Mouse (Mus musculus) ZHBTc4 (cell line): ENCODE data around the gene Atp6v1e2.

Experiments
- DNase-seq: peaks from one replicate; pipeline ENCODE4 v3.0.0-alpha.2; 2011; ENCODE audit warnings: low read depth, low spot score

Gene Atp6v1e2

GRCm38 (mm10) chr17:86947840-86948796 lies at the start of gene Atp6v1e2:
Gene Atp6v1e2 (minus strand): TSS chr17:86947897.
- no peak for DNase-seq

DNA sequence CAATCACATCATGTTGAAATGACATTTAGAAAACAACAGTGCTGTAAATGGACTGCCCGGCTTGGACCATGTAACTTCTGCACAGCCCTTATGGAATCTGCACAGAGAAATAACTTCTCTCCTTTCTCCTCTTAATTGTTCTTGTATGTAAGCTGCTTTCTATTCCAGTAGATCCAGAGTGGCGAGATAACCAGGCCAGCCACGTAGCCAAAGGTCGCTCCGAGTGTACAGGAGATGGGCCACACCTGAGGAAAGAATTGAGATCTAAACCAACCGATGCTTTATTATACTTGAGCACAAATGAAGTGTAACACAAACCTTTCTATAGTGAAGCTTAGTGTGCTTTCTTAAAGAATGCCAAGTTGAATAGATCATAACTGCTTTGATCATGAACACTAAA lies 49.6 kb upstream of the Atp6v1e2 start:
- DNase-seq: no peak

DNA sequence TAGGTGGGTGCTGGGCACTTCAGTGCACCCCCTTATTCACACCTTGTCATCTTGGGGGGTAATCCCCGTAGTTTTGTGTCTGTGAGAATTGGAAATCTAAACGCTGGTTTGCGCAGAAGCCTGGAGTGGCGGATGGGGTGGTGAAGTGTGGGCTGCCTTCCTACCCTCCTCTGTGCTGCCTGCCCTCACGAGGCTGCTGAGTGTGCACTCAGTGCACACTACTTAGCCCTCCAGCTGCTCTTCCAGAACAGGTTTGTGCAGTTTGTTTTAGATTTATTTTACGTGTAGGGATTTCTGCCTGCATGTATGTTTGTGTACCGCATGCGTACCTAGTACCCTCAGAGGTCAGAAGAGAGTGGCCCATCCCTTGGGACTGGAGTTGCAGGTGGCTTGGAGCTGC lies 43.6 kb upstream of the Atp6v1e2 start:
- no peak for DNase-seq

- no peak for DNase-seq
Measured at GRCm38 (mm10) chr17:86988601-86989184, 41.0 kb upstream of the Atp6v1e2 start.

DNA sequence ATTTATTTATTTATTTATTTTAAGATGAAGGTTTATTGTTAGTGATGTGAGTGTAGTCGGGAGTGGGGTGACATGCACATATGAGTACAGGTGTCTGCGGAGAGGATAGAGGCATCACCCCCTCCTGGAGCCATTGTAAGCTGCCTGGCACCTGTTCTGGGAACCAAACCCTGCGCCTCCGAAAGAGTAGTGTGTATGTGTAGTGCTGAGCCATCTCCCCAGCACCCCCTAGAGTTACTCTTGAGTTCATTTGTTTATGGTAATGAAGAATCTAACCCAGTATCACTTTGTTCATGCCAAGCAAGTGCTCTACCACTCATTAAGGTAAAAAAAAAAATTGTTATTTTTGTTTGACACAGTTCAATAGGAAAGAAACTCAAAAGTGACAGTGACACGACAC lies 40.5 kb upstream of the Atp6v1e2 start:
- DNase-seq: no peak

DNA sequence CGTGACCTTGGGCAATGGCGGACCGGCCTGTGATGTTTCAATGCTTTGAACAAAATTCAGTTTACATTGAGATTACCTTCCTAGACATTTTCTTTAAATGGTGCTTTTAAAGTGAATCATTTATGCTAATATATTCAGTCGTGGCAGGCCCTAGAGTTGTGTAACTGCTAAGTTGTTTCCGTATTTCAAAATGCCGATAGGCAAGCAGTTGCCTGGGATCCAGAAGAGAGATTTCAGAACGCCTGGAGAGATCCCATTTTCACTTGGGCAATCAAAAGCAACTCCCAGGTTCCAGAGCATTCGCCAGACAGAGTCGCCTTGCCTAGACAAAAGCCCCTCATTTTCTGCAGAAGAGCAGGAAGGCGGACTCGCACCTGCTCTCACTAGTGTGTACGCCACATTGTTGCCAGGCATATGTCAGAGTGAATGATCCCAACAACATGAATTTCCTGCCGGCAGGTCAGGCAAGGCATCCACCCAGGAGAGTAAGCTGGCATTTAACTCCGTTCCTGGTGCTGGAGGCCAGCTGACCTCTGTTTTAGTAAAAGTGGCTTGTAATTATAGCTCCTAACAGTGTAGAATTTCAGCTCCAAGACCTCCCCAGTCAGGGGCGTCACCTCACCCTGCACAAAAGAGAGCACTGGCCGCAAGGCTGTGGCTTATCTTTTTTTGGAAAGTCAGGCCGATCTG lies 38.9 kb upstream of the Atp6v1e2 start:
- DNase-seq: no peak

DNA sequence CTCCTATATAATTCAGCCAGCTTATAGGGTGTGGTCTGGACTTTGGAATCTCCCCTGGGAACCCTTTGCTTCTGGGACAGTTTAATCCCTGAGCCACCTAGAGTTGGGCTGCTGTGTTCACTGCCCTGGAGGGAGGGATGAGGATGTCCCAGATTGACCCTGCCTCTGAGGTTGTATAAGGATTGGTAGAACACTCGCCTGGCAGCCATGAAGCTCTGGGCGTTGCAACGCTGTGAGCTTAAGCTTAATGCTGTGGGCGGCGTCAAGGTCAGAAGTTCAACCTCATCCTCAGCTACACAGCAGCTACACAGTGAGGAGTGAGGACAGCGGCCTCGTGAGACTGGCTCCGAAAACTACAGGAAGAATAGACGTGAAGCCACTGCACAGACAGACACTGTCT lies 34.8 kb upstream of the Atp6v1e2 start:
- peak; percentile 83 for DNase-seq

- no peak for DNase-seq
Measured at GRCm38 (mm10) chr17:86981701-86982100, 34.0 kb upstream of the Atp6v1e2 start.

GRCm38 (mm10) chr17:86981205-86981604 lies 33.5 kb upstream of the Atp6v1e2 start:
- DNase-seq: no peak

GRCm38 (mm10) chr17:86978496-86978895 lies 30.8 kb upstream of the Atp6v1e2 start:
- no peak for DNase-seq

DNA sequence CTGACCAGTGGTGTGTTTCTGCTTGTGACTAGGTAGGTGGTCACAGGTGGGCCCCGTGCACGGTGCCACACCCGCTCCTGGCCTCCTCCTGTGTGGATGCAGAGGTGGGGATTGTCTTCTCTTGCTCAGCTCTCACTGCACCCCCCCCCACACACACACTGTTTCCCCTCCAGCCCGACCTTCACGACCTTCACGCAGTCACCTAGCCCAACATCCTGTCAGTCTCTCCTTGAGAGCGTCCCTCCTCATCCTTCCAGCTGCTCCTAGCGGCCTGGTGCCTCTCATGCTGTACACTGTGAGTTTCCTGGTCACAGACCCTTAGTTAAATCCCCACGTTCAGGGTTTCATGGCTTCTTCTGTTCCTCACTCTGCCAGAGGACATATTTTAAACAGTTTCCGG lies 28.7 kb upstream of the Atp6v1e2 start:
- peak; percentile 29 for DNase-seq

DNA sequence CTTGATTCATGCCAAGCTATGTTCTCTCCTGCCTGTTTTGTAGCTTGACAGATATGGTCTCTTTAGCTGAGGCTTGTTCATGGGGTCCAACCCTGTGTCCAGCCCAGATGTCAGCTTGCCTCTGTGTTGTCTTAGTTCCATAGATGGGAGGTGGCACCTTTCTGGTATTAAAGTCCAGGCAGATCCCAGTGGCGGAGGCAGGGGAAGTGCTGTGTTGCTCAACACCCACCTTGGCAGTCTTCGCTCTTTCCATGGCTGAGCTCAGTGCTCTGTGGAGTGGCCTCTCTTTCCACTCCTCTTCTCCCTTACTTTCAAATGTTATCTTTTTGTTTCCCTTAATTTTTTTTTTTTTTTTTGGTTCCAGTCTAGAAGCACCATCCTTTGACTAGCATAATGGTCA lies 25.4 kb upstream of the Atp6v1e2 start:
- no peak for DNase-seq

DNA sequence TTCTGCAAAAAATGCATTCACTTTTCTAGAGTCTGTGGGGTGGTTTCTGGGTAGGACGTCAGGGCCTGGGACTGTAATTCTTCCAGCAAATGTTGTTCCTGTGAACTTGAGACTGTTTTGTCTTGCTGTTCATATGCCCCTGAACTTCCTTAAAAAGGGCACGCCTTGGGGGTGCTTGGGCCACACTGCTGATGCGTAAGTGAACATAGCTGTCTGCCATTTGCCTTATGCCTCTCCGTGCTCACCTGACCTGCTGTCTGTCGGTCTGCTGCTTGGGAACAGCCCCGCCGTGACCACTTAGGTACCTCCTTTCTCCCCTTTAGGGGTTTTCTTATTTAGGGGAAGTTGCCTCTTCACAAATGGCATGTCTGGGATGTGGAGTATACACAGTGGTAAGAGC lies 24.2 kb upstream of the Atp6v1e2 start:
- DNase-seq: no peak

GRCm38 (mm10) chr17:86971036-86971435 lies 23.3 kb upstream of the Atp6v1e2 start:
- no peak for DNase-seq

- DNase-seq: no peak
Measured at GRCm38 (mm10) chr17:86970026-86970750, 22.5 kb upstream of the Atp6v1e2 start.

DNA sequence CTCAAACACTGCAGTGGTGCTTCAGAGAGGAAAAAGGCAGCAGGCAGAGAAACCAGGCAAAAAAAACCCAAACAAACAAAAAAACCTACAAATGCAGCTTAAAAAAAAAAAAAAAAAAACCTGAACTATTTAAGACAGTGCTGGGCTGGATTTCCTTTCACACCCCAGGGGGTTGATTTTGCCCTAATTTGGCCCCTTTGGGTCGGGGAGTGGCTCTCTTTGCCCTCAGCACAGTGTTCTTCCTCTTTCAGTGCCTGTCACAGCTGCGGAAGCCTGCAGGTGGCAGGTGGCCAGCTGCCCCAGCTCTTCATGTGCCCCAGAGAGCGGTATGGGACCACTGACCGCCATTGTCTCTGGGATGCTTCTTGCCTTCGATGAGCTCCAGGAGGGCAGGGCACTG lies 21.9 kb upstream of the Atp6v1e2 start:
- DNase-seq: no peak

GRCm38 (mm10) chr17:86968581-86968980 lies 20.9 kb upstream of the Atp6v1e2 start:
- no peak for DNase-seq

GRCm38 (mm10) chr17:86967536-86968525 lies 20.1 kb upstream of the Atp6v1e2 start:
- DNase-seq: no peak

- no peak for DNase-seq
Measured at GRCm38 (mm10) chr17:86967048-86967447, 19.4 kb upstream of the Atp6v1e2 start.

GRCm38 (mm10) chr17:86966040-86966439 lies 18.3 kb upstream of the Atp6v1e2 start:
- DNase-seq: no peak

GRCm38 (mm10) chr17:86965121-86965520 lies 17.4 kb upstream of the Atp6v1e2 start:
- no peak for DNase-seq
